Mouse (Mus musculus) liver, embryonic 13.5 days (tissue): ENCODE results near the gene Ntrk1. TPM values are rescaled to one million over a fixed set of nuclear protein-coding genes. Genes with fewer than 3 reads are reported as not detected.
A peak's percentile ranks its signal among the peaks of the same experiment; 100 is the strongest.

Source experiments
- ATAC-seq: fragments of 200-750 bp; cut with Nextera tagmentation; 2 replicates; pipeline ENCODE4 v1.8.0; 2017; ENCODE audit warnings: low read depth, mild to moderate bottlenecking, moderate number of reproducible peaks, moderate library complexity
- DNase-seq: peaks from one replicate; pipeline ENCODE4 v3.0.0; 2022
- H3K27ac ChIP-seq: fragments of 300-500 bp; sonication (generic); 2 replicates; pipeline ENCODE4 v1.5.1; 2015; ENCODE audit warnings: moderate library complexity, mild to moderate bottlenecking, inconsistent platforms
- H3K27me3 ChIP-seq: fragments of 300-500 bp; sonication (generic); 2 replicates; pipeline ENCODE4 v1.6.1; 2015; ENCODE audit warnings: mild to moderate bottlenecking, inconsistent platforms
- H3K36me3 ChIP-seq: fragments of 300-500 bp; sonication (generic); 2 replicates; pipeline ENCODE4 v1.6.1; 2015; ENCODE audit warnings: mild to moderate bottlenecking, inconsistent platforms
- H3K4me1 ChIP-seq: fragments of 300-500 bp; sonication (generic); replicated peaks from 2 replicates; pipeline ENCODE4 v1.6.1; 2015; ENCODE audit warnings: inconsistent platforms
- H3K4me2 ChIP-seq: fragments of 300-500 bp; sonication (generic); 2 replicates; pipeline ENCODE4 v1.6.1; 2015; ENCODE audit warnings: inconsistent platforms, mild to moderate bottlenecking, moderate library complexity
- H3K4me3 ChIP-seq: fragments of 300-500 bp; sonication (generic); replicated peaks from 2 replicates; pipeline ENCODE4 v1.5.1; 2015; ENCODE audit warnings: mild to moderate bottlenecking, inconsistent platforms
- H3K9ac ChIP-seq: fragments of 300-500 bp; sonication (generic); 2 replicates; pipeline ENCODE4 v1.6.1; 2015; ENCODE audit warnings: mild to moderate bottlenecking, inconsistent platforms
- H3K9me3 ChIP-seq: fragments of 300-500 bp; sonication (generic); replicated peaks from 2 replicates; pipeline ENCODE4 v1.6.1; 2016; ENCODE audit warnings: inconsistent platforms
- WGBS: fragments of 180-500 bp; shearing (Covaris S2); methylation state at CpG from one replicate; pipeline ENCODE4 v1.1.7; 2015; ENCODE audit not compliant: insufficient replicate concordance; 5-methylcytosine and 5-hydroxymethylcytosine counted together
- polyA plus RNA-seq: library from polyadenylated mRNA; unstranded; fragments of >200 nt; fragmentation: Nextera tagmentation; extraction: Ambion mirVana; gene quantifications from 2 replicates; pipeline ENCODE4 v1.2.1, GENCODE M21; 2015

Ntrk1 gene
- polyA plus RNA-seq, 1 experiment from 2014 or later, result 0.27 TPM

DNA sequence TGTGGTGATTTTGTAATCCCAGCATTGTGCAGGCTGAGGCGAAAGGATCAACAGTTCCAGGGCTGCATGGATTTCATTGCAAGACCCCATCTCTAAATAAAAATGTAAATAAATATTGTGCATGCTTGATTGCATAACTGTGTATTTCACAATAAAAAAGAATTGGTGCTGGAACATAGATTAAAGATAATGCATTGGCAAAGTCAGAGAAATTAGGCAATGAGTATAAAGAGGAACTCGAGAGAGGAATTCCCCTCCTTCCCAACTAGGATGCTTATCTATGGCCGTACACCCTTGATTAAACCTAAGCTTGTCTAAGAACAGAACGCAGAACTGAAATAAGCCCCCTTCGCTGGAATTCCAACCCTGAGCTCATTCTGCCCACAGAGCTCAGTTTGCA is 9.8 kb downstream of the Ntrk1 start:
- H3K36me3 ChIP-seq, result no peaks in the 10 kb centered on the region
- H3K27ac ChIP-seq, result no peak overlapping the region
- H3K9ac ChIP-seq, result no peak overlapping the region
- no peaks in the 10 kb centered on the region for H3K9me3 ChIP-seq
- H3K27me3 ChIP-seq, result peaks cover 3% of the 10 kb centered on the region; the same call in 1 of the 2 replicates
- 35% methylated on average over 5 of the region's 5 CpGs for WGBS
- 0 out of 2 replicates have a peak, but pooled peaks cover 3% of the 10 kb centered on the region for H3K4me1 ChIP-seq
- H3K4me2 ChIP-seq, result no peak overlapping the region
- no peak for ATAC-seq
- no peak for DNase-seq
- no peak overlapping the region for H3K4me3 ChIP-seq

DNA sequence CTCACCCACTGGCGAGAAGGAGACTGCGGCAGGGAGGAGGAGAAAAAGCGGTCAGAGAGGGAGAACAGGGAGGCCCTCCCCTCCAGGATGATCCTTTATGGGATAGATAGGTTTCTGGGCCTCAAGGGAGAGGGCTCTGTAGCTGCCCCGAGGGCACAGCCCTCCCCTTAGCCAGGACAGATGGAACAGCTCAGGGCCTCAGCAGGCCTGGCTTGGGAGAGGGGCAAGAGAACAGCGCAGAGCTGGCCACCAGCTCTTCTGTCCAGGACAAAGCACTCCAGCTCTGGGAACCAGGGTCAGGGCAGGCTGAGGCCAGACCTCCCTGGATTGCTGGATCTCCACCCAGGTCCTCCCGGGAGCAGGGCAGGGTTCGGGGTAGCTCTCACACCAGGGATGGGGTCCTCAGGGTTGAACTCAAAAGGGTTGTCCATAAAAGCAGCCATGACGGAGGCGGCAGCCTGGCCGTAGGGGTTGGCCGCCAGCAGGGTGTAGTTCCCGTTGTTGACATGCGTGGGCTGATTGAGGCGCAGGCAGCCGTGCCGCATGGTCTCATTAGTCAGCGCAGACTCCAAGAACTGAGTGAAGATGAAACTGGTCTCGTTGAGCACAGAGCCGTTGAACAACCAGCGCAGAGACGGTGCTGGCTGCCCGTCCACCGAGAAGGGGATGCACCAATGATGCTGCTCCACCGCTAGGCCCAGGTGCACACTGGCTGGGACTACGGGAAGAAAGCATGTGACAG is 11.5 kb downstream of the Ntrk1 start:
- whole genome bisulfite sequencing, result 79% methylated on average over 25 of the region's 25 CpGs
- no peaks in the 10 kb centered on the region for H3K4me1 ChIP-seq
- peaks cover 19% of the 10 kb centered on the region; the same call in 1 of the 2 replicates for H3K27me3 ChIP-seq
- H3K36me3 ChIP-seq, result no peaks in the 10 kb centered on the region
- no peaks in the 10 kb centered on the region for H3K9me3 ChIP-seq
- no peak overlapping the region for H3K4me2 ChIP-seq
- DNase-seq, result no peak
- no peak for ATAC-seq
- no peak overlapping the region for H3K27ac ChIP-seq
- H3K4me3 ChIP-seq, result no peak overlapping the region
- no peak overlapping the region for H3K9ac ChIP-seq

DNA sequence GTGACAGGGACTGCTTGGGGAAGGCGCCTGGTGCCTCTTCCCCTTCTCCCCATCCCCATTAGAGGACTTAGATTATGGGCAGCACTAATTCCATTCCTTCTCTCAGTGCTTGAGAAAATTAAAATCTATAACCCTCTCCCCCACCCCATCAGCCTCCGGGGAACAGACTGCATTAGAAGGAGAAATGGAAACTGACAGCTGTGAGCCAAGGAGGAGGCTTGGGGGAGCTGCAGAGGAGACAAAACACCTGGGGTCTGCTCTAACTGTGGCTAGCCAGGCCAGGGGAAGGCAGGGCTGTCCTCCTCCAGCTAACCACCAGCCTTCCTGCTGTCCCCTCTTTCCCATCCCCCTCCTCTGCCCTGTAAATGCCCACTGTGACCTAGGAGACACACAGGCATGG is 15.9 kb downstream of the Ntrk1 start:
- no peak overlapping the region for H3K4me3 ChIP-seq
- ATAC-seq (no peak), DNase-seq (no peak)
- no peak overlapping the region for H3K9ac ChIP-seq
- H3K27ac ChIP-seq, result no peak overlapping the region
- no peaks in the 10 kb centered on the region for H3K36me3 ChIP-seq
- no peaks in the 10 kb centered on the region for H3K9me3 ChIP-seq
- no peak overlapping the region for H3K4me2 ChIP-seq
- no peaks in the 10 kb centered on the region for H3K4me1 ChIP-seq
- H3K27me3 ChIP-seq, result peaks cover 33% of the 10 kb centered on the region
- WGBS, result 34% methylated on average over 2 of the region's 2 CpGs

DNA sequence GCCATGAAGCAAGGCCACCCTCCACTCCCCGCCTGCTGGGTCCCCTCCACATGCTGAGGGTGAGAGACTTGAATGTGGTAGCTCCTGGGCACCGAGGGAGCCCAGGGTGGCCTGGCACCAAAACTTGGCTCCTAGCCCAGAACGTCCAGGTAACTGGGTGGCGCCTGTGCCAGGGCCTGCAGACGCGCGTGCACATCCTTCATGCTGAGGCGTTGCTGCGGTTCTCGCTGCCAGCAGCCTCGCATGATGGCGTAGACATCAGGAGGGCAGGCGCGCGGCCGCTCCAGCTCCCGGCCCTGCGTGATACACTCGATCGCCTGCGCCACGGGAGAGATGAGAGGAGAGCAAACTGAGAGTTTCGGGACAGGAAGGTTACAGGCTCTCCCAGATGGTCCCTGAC is 16.7 kb downstream of the Ntrk1 start:
- no peak for DNase-seq
- H3K27me3 ChIP-seq, result peaks cover 33% of the 10 kb centered on the region
- ATAC-seq, result no peak
- H3K4me3 ChIP-seq, result no peak overlapping the region
- no peaks in the 10 kb centered on the region for H3K4me1 ChIP-seq
- no peak overlapping the region for H3K4me2 ChIP-seq
- H3K36me3 ChIP-seq, result no peaks in the 10 kb centered on the region
- H3K9me3 ChIP-seq, result no peaks in the 10 kb centered on the region
- no peak overlapping the region for H3K27ac ChIP-seq
- no peak overlapping the region for H3K9ac ChIP-seq
- WGBS, result 53% methylated on average over 23 of the region's 23 CpGs

DNA sequence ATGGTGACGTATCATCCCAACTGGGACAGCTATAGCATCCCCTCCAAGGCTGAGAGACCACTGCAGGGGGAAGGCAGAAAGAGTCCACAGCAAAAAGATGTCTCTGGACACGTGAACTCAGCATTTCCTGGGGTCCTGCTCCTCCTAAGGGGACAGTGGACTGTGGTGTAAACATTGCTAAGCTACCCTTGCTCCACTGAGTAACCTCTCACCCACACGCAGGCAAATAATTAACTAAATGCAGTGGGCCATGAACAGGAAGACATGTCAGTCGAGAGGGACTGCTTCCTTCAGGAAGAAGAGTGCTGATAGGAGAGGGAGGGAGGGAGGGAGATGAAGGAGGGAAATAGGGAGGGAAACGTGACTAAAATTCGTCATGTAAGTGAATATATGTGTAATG is 23.9 kb downstream of the Ntrk1 start:
- peak; percentile 54 for ATAC-seq
- Histone ChIP-seq H3K4me2 (no peak overlapping the region), H3K9ac (no peak overlapping the region), H3K4me3 (no peak overlapping the region), H3K4me1 (peaks cover 15% of the 10 kb centered on the region), H3K27ac (no peak overlapping the region), H3K27me3 (peaks cover 26% of the 10 kb centered on the region), H3K9me3 (no peaks in the 10 kb centered on the region), H3K36me3 (no peaks in the 10 kb centered on the region)
- no peak for DNase-seq
- WGBS, result 22% methylated on average over 6 of the region's 6 CpGs

DNA sequence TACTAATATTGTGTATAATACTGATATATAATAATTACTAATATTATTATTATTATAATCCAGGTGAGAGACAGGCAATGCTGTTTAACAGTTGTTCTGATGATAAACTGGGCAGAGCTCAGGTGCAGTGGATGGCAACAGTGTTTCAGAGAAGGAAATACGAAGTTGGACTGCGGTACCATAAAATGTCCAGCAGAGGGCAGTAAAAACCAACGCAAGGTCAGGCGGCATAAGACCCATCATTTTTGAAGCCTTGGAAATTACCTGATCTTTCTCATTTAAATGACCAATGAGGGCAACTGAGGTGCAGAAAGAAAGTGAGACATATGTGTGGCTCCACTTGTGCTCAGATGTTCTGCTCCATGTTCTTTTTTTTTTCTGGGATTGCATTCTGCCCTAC is 24.7 kb downstream of the Ntrk1 start:
- DNase-seq, result no peak
- H3K27me3 ChIP-seq, result peaks cover 26% of the 10 kb centered on the region

DNA sequence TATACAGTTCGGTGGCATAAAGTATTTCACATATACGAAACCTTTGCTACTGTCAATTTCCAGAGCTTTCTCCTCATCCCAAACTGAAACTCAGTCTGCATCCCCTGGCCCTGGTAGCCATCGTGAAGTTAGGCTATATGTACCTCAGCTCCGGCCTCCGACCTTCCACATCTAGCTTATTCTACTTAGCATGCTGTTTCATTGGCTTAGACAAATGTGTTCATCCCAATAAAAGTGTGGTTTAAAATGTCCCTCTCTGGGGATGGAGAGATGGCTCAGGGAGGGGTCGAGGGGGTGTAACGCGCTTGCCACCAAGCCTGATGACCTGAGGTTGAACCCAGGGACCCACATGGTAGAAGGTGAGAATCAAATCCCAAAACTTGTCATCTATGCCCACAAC is 25.5 kb downstream of the Ntrk1 start:
- Histone ChIP-seq H3K4me3 (no peak overlapping the region), H3K4me2 (no peak overlapping the region), H3K9ac (no peak overlapping the region), H3K27me3 (peaks cover 26% of the 10 kb centered on the region), H3K36me3 (no peaks in the 10 kb centered on the region), H3K9me3 (no peaks in the 10 kb centered on the region), H3K27ac (no peak overlapping the region), H3K4me1 (peaks cover 30% of the 10 kb centered on the region)
- DNase-seq, result no peak
- WGBS, result 64% methylated on average over 8 of the region's 8 CpGs
- ATAC-seq, result no peak

More for the DNA sequence above, 24.7 kb downstream of the Ntrk1 start:
- no peak overlapping the region for H3K4me2 ChIP-seq
- no peaks in the 10 kb centered on the region for H3K9me3 ChIP-seq
- H3K27ac ChIP-seq, result no peak overlapping the region
- H3K4me1 ChIP-seq, result peaks cover 22% of the 10 kb centered on the region
- no peak overlapping the region for H3K9ac ChIP-seq
- H3K4me3 ChIP-seq, result no peak overlapping the region
- no peaks in the 10 kb centered on the region for H3K36me3 ChIP-seq
- WGBS, result under 1% methylated on average over 4 of the region's 4 CpGs
- no peak for ATAC-seq

DNA sequence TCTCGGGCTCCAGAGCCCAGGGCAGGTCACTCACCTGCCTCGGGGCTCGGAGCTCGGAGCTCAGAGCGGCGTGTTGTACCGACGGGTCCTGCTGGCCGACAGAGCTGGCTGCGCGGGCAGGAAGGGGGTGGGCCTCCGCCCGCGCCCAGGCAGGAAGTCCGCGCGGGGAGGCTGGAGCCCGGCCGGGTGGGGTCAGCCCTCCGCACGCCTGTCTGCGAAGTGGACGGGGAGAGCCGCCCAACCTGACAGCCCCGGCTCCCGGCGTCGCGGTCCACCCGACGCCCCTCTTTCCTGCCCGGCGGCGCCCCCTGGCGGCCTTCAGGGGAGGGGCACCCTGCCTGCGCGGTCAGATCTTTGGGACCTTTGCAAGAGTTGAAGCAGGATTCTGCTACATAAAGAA is 26.1 kb downstream of the Ntrk1 start:
- Histone ChIP-seq H3K9ac (peak overlapping the region; percentile 50), H3K9me3 (no peaks in the 10 kb centered on the region), H3K36me3 (no peaks in the 10 kb centered on the region), H3K27me3 (peaks cover 26% of the 10 kb centered on the region), H3K27ac (peak overlapping the region; percentile 58), H3K4me2 (peak overlapping the region; percentile 63), H3K4me3 (peak overlapping the region; percentile 51), H3K4me1 (peaks cover 37% of the 10 kb centered on the region)
- DNase-seq (peak; percentile 53), ATAC-seq (peak; percentile 49)
- under 1% methylated on average over 36 of the region's 37 CpGs for WGBS

DNA sequence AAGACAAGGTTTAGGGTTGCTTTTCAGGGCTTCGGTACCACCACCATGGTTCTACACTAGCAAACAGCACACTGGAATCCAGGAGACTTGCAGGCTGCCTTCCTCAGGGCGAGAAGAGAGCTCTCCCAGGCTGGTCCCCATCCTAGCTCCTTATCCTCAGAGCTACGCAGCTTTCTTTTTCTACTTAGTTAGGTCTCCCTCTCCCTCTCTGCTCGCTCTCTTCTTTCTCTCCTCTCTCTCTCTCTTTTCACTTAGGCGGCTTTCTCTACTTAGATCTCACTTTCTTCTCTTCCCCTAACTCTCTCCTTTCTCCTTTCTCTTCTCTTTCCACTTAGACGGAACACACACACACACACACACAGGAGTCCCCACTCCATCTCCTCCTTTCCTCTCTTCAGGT is 26.5 kb downstream of the Ntrk1 start:
- Histone ChIP-seq H3K27ac (peak overlapping the region; percentile 58), H3K36me3 (no peaks in the 10 kb centered on the region), H3K4me1 (peaks cover 41% of the 10 kb centered on the region), H3K4me2 (peak overlapping the region; percentile 63), H3K9ac (peak overlapping the region; percentile 50), H3K27me3 (peaks cover 26% of the 10 kb centered on the region), H3K9me3 (no peaks in the 10 kb centered on the region), H3K4me3 (peak overlapping the region; percentile 51)
- ATAC-seq (no peak), DNase-seq (no peak)
- 23% methylated on average over 6 of the region's 6 CpGs for WGBS

DNA sequence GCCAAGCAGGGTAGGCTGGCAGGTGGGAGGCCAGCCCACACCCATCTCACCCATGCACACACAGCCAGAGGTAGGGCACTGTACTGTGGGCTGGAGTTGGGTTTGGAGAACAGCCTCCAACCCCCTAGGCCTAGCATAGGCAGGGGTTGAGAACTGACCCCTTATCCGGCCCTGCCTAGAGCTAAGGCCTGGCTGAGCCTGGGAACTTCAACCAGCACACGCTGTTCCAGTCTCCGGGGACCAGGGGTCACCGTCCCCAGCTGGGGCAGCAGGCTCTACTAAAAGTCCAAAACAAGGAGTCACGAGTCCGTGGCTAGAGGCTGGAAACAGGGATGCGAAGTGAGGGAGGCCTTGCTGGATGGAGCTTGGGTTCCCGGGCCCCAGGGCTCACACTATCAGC is 27.2 kb downstream of the Ntrk1 start:
- H3K4me3 ChIP-seq, result peak overlapping the region; percentile 51

DNA sequence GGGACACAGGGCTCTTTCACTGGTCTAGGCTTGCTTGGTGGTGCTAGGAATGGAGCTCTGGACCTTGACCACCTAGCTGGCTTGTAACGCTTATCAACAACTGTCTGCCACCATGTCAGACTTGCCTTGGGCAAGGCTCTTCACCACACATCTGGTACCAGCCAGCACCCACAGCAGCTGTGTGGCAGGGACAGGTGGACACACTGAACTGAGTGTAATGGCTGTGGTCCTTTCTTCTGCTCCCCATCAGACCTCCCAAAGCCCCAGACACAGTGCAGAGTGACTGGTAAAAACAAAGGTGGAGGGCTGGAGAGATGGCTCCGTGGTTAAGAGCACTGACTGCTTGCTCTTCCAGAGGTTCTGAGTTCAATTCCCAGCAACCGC is 28.7 kb downstream of the Ntrk1 start:
- DNase-seq (no peak), ATAC-seq (no peak)
- Histone ChIP-seq H3K9ac (no peak overlapping the region), H3K4me3 (no peak overlapping the region), H3K9me3 (no peaks in the 10 kb centered on the region), H3K27me3 (peaks cover 22% of the 10 kb centered on the region), H3K4me2 (peak overlapping the region; percentile 63), H3K36me3 (no peaks in the 10 kb centered on the region), H3K4me1 (peaks cover 56% of the 10 kb centered on the region), H3K27ac (peak overlapping the region; percentile 81)
- WGBS, result 56% methylated on average over 3 of the region's 3 CpGs

More for the DNA sequence above, 27.2 kb downstream of the Ntrk1 start:
- DNase-seq (no peak), ATAC-seq (no peak)
- Histone ChIP-seq H3K4me1 (peaks cover 45% of the 10 kb centered on the region), H3K9ac (peak overlapping the region; percentile 50), H3K4me2 (peak overlapping the region; percentile 63), H3K9me3 (no peaks in the 10 kb centered on the region), H3K36me3 (no peaks in the 10 kb centered on the region), H3K27ac (peak overlapping the region; percentile 58), H3K27me3 (peaks cover 26% of the 10 kb centered on the region)
- 50% methylated on average over 8 of the region's 8 CpGs for WGBS
